Mouse (Mus musculus) cerebellum, postnatal 4 days (tissue): Measurements from ENCODE around the gene Tpmt.

Source experiments
- DNase-seq, 2 experiments: peaks; one replicate each; pipeline ENCODE4 v3.0.0; 2022; ENCODE audit warnings: low spot score in 2 of 2, mixed read lengths in 1 of 2

Tpmt gene

GRCm38 (mm10) chr13:46979836-46980490, 64.6 kb downstream of the Tpmt start:
- no peak for DNase-seq

- no peak for DNase-seq
Observed at GRCm38 (mm10) chr13:46976532-46976931, 68.0 kb downstream of the Tpmt start.

GRCm38 (mm10) chr13:46975930-46976329, 68.6 kb downstream of the Tpmt start:
- no peak for DNase-seq

GRCm38 (mm10) chr13:46975031-46975551, 69.4 kb downstream of the Tpmt start:
- no peak for DNase-seq
